Mouse (Mus musculus) stomach, embryonic 14.5 days (tissue): ENCODE data around the gene Sema3d. TPM values are rescaled to one million over a fixed set of nuclear protein-coding genes. Genes with fewer than 3 reads are reported as not detected.

Source experiments
- ATAC-seq: fragments of 200-750 bp; cut with Nextera tagmentation; 2 replicates; pipeline ENCODE4 v1.8.0; 2017; ENCODE audit warnings: low read depth, moderate TSS enrichment; ENCODE audit not compliant: insufficient number of reproducible peaks, insufficient read depth, low FRiP score
- H3K27ac ChIP-seq: fragments of 300-500 bp; sonication (generic); 2 replicates; pipeline ENCODE4 v1.5.1; 2014; ENCODE audit warnings: mild to moderate bottlenecking, low read length, moderate library complexity, mixed read lengths
- H3K27me3 ChIP-seq: fragments of 300-500 bp; sonication (generic); 2 replicates; pipeline ENCODE4 v1.6.1; 2014; ENCODE audit warnings: low read length, control low read depth, mixed read lengths; ENCODE audit not compliant: control insufficient read depth, insufficient read depth
- H3K36me3 ChIP-seq: fragments of 300-500 bp; sonication (generic); 2 replicates; pipeline ENCODE4 v1.6.1; 2014; ENCODE audit warnings: mild to moderate bottlenecking, control low read depth, low read length, moderate library complexity, mixed read lengths; ENCODE audit not compliant: control insufficient read depth, insufficient read depth
- H3K4me1 ChIP-seq: fragments of 300-500 bp; sonication (generic); 2 replicates; pipeline ENCODE4 v1.6.1; 2014; ENCODE audit warnings: low read length, control low read depth, mixed read lengths; ENCODE audit not compliant: control insufficient read depth, insufficient read depth
- H3K4me2 ChIP-seq: fragments of 300-500 bp; sonication (generic); replicated peaks from 2 replicates; pipeline ENCODE4 v1.6.1; 2014; ENCODE audit warnings: low read depth, low read length, control low read depth
- H3K4me3 ChIP-seq: fragments of 300-500 bp; sonication (generic); 2 replicates; pipeline ENCODE4 v1.5.1; 2014; ENCODE audit warnings: low read depth, low read length, control low read depth
- H3K9ac ChIP-seq: fragments of 300-500 bp; sonication (generic); replicated peaks from 2 replicates; pipeline ENCODE4 v1.6.1; 2014; ENCODE audit warnings: low read depth, mild to moderate bottlenecking, control low read depth, low read length, moderate library complexity, mixed read lengths
- H3K9me3 ChIP-seq: fragments of 300-500 bp; sonication (generic); 2 replicates; pipeline ENCODE4 v1.6.1; 2016; ENCODE audit warnings: low read depth, low read length, control low read depth; ENCODE audit not compliant: control insufficient read depth
- whole genome bisulfite sequencing: fragments of 180-500 bp; shearing (Covaris S2); extraction: QIAGEN DNeasy Blood & Tissue Kit; methylation state at CpG from one replicate; pipeline ENCODE4 v1.1.7; 2014; 5-methylcytosine and 5-hydroxymethylcytosine counted together
- polyA plus RNA-seq: library from polyadenylated mRNA; unstranded; fragments of >200 nt; fragmentation: Nextera tagmentation; extraction: Ambion mirVana; gene quantifications from 2 replicates; pipeline ENCODE4 v1.2.1, GENCODE M21; 2014

The Sema3d gene
- polyA plus RNA-seq, 1 experiment from 2014 or later = 28.4 TPM

- WGBS = 55% methylated on average over 4 of the region's 4 CpGs
- no peaks in the 10 kb centered on the region for H3K9me3 ChIP-seq
- no peak for ATAC-seq
- no peaks in the 10 kb centered on the region for H3K4me1 ChIP-seq
- H3K27ac ChIP-seq = no peak overlapping the region
- H3K9ac ChIP-seq = no peak overlapping the region
- no peaks in the 10 kb centered on the region for H3K27me3 ChIP-seq
- H3K36me3 ChIP-seq = no peaks in the 10 kb centered on the region
- H3K4me3 ChIP-seq = no peak overlapping the region
- no peak overlapping the region for H3K4me2 ChIP-seq
These were observed 92.4 kb downstream of the Sema3d start for GRCm38 (mm10) chr5:12475639-12475916.

GRCm38 (mm10) chr5:12487926-12488325 is 104.7 kb downstream of the Sema3d start:
- 88% methylated on average over 2 of the region's 2 CpGs for WGBS
- no peaks in the 10 kb centered on the region for H3K27me3 ChIP-seq

GRCm38 (mm10) chr5:12491704-12492103 is 108.5 kb downstream of the Sema3d start:
- 57% methylated on average over 1 of the region's 1 CpGs for WGBS
- H3K36me3 ChIP-seq = no peaks in the 10 kb centered on the region
- H3K9me3 ChIP-seq = no peaks in the 10 kb centered on the region
- no peak overlapping the region for H3K9ac ChIP-seq
- H3K4me2 ChIP-seq = no peak overlapping the region
- no peak overlapping the region for H3K27ac ChIP-seq
- H3K4me1 ChIP-seq = no peaks in the 10 kb centered on the region
- ATAC-seq = no peak
- H3K4me3 ChIP-seq = no peak overlapping the region
- H3K27me3 ChIP-seq = no peaks in the 10 kb centered on the region

More at GRCm38 (mm10) chr5:12487926-12488325, 104.7 kb downstream of the Sema3d start:
- Histone ChIP-seq H3K4me3 (no peak overlapping the region), H3K27ac (no peak overlapping the region), H3K9ac (no peak overlapping the region), H3K9me3 (no peaks in the 10 kb centered on the region), H3K4me1 (no peaks in the 10 kb centered on the region), H3K4me2 (no peak overlapping the region), H3K36me3 (no peaks in the 10 kb centered on the region)
- no peak for ATAC-seq

GRCm38 (mm10) chr5:12498227-12498928 is 115.2 kb downstream of the Sema3d start:
- no peak for ATAC-seq
- H3K36me3 ChIP-seq = no peaks in the 10 kb centered on the region
- H3K9me3 ChIP-seq = no peaks in the 10 kb centered on the region
- H3K27me3 ChIP-seq = no peaks in the 10 kb centered on the region
- WGBS = 65% methylated on average over 6 of the region's 6 CpGs
- H3K27ac ChIP-seq = no peak overlapping the region
- H3K4me1 ChIP-seq = no peaks in the 10 kb centered on the region
- no peak overlapping the region for H3K4me3 ChIP-seq
- no peak overlapping the region for H3K4me2 ChIP-seq
- H3K9ac ChIP-seq = no peak overlapping the region

GRCm38 (mm10) chr5:12499037-12499436 is 115.9 kb downstream of the Sema3d start:
- Histone ChIP-seq H3K36me3 (no peaks in the 10 kb centered on the region), H3K9me3 (no peaks in the 10 kb centered on the region), H3K4me3 (no peak overlapping the region), H3K27me3 (no peaks in the 10 kb centered on the region), H3K9ac (no peak overlapping the region), H3K4me2 (no peak overlapping the region), H3K4me1 (no peaks in the 10 kb centered on the region), H3K27ac (no peak overlapping the region)
- WGBS = 92% methylated on average over 5 of the region's 5 CpGs
- no peak for ATAC-seq

- ATAC-seq = no peak
- no peaks in the 10 kb centered on the region for H3K36me3 ChIP-seq
- WGBS = 74% methylated on average over 6 of the region's 6 CpGs
These were observed 116.8 kb downstream of the Sema3d start for GRCm38 (mm10) chr5:12499791-12500504.

GRCm38 (mm10) chr5:12512471-12512870 is 129.3 kb downstream of the Sema3d start:
- 52% methylated on average over 1 of the region's 1 CpGs for WGBS
- Histone ChIP-seq H3K36me3 (no peaks in the 10 kb centered on the region), H3K4me3 (no peak overlapping the region), H3K27me3 (no peaks in the 10 kb centered on the region), H3K4me2 (no peak overlapping the region), H3K9ac (no peak overlapping the region), H3K4me1 (0 out of 2 replicates have a peak, but pooled peaks cover 4% of the 10 kb centered on the region), H3K9me3 (no peaks in the 10 kb centered on the region), H3K27ac (no peak overlapping the region)
- no peak for ATAC-seq

More at GRCm38 (mm10) chr5:12499791-12500504, 116.8 kb downstream of the Sema3d start:
- Histone ChIP-seq H3K4me3 (no peak overlapping the region), H3K27ac (no peak overlapping the region), H3K4me1 (no peaks in the 10 kb centered on the region), H3K9me3 (no peaks in the 10 kb centered on the region), H3K9ac (no peak overlapping the region), H3K27me3 (no peaks in the 10 kb centered on the region), H3K4me2 (no peak overlapping the region)

GRCm38 (mm10) chr5:12515283-12515682 is 132.1 kb downstream of the Sema3d start:
- 67% methylated on average over 4 of the region's 4 CpGs for WGBS
- no peaks in the 10 kb centered on the region for H3K9me3 ChIP-seq
- H3K4me1 ChIP-seq = no peaks in the 10 kb centered on the region
- H3K4me2 ChIP-seq = no peak overlapping the region
- no peak overlapping the region for H3K4me3 ChIP-seq
- ATAC-seq = no peak
- no peaks in the 10 kb centered on the region for H3K27me3 ChIP-seq
- H3K27ac ChIP-seq = no peak overlapping the region
- H3K36me3 ChIP-seq = no peaks in the 10 kb centered on the region
- no peak overlapping the region for H3K9ac ChIP-seq
